Comparison of ENCODE assay signal across 15 mouse cellular contexts in genomic region chr17:83203692-83204383, GRCm38 (mm10). TPM values are rescaled to one million over a fixed set of nuclear protein-coding genes. Genes with fewer than 3 reads are reported as not detected.
A peak's percentile ranks its signal among the peaks of the same experiment; 100 is the strongest.
DNase-seq lines count a peak whose midpoint lies in the region; ATAC-seq and TF ChIP-seq lines count a peak whose summit lies in the region.
"Had no signal": no experiment of that assay in that cellular context is flagged by ENCODE, and none has a peak within 500 bp of the region (broad histone marks: within the 10 kb centered on the region; RNA-seq: fewer than 3 reads in every experiment).

No protein-coding gene starts in this region.

- H3K9me3 ChIP-seq in kidney, embryonic 14.5 days (ENCODE audit: control insufficient read depth, low read length) = no peaks in the 10 kb centered on the region
- no peaks in the 10 kb centered on the region for H3K9me3 ChIP-seq in embryonic facial prominence, embryonic 10.5 days
- no peaks in the 10 kb centered on the region for H3K9me3 ChIP-seq in forebrain, embryonic 16.5 days (ENCODE audit: control insufficient read depth, low read length)
- H3K9me3 ChIP-seq in midbrain, postnatal 0 days (ENCODE audit: low read length) = no peaks in the 10 kb centered on the region
- no peaks in the 10 kb centered on the region for H3K9me3 ChIP-seq in lung, postnatal 0 days (ENCODE audit: low read length)
- H3K9me3 ChIP-seq: heart, embryonic 12.5 days had no signal

- 0 out of 2 replicates have a peak overlapping the region, but pooled peaks have one; percentile 40 for H3K9ac ChIP-seq in kidney, embryonic 14.5 days (ENCODE audit: low read depth, low read length)
- H3K9ac ChIP-seq in forebrain, embryonic 16.5 days (replicated peaks; ENCODE audit: low read depth, low read length) = no peak overlapping the region
- H3K9ac ChIP-seq in midbrain, postnatal 0 days (replicated peaks; ENCODE audit: low read length, poor library complexity, severe bottlenecking) = no peak overlapping the region
- no peak overlapping the region for H3K9ac ChIP-seq in lung, postnatal 0 days (replicated peaks; ENCODE audit: low read depth)
- H3K9ac ChIP-seq: heart, embryonic 12.5 days had no signal

- 8% methylated on average over 8 of the region's 8 CpGs for WGBS in kidney, embryonic 14.5 days
- 21% methylated on average over 8 of the region's 8 CpGs for WGBS in embryonic facial prominence, embryonic 10.5 days
- 22% methylated on average over 7 of the region's 8 CpGs for WGBS in forebrain, embryonic 16.5 days
- 27% methylated on average over 8 of the region's 8 CpGs for WGBS in midbrain, postnatal 0 days
- 65% methylated on average over 8 of the region's 8 CpGs for WGBS in lung, postnatal 0 days

- peak overlapping the region; percentile 90 for H3K27ac ChIP-seq in kidney, embryonic 14.5 days (ENCODE audit: low read depth, low read length)
- H3K27ac ChIP-seq in embryonic facial prominence, embryonic 10.5 days (replicated peaks) = peak overlapping the region; percentile 73
- H3K27ac ChIP-seq in forebrain, embryonic 16.5 days (ENCODE audit: low read length) = no peak overlapping the region
- no peak overlapping the region for H3K27ac ChIP-seq in midbrain, postnatal 0 days (ENCODE audit: low read depth, low read length)
- no peak overlapping the region for H3K27ac ChIP-seq in lung, postnatal 0 days (ENCODE audit: low read length)

- H3K4me1 ChIP-seq in kidney, embryonic 14.5 days (ENCODE audit: control insufficient read depth, insufficient read depth, low read length) = peaks cover 54% of the 10 kb centered on the region
- H3K4me1 ChIP-seq in embryonic facial prominence, embryonic 10.5 days = peaks cover 81% of the 10 kb centered on the region
- H3K4me1 ChIP-seq in forebrain, embryonic 16.5 days (replicated peaks; ENCODE audit: control insufficient read depth, insufficient read depth, low read length) = peaks cover 14% of the 10 kb centered on the region
- H3K4me1 ChIP-seq in midbrain, postnatal 0 days (ENCODE audit: insufficient read depth, low read length) = peaks cover 3% of the 10 kb centered on the region; the same call in 1 of the 2 replicates
- H3K4me1 ChIP-seq in lung, postnatal 0 days (ENCODE audit: insufficient read depth, low read depth, low read length) = no peaks in the 10 kb centered on the region

- peak; percentile 80 for ATAC-seq in kidney, embryonic 14.5 days (ENCODE audit: low FRiP score, low TSS enrichment)
- ATAC-seq in forebrain, embryonic 16.5 days = peak; percentile 69; the same call in 1 of the 2 replicates
- ATAC-seq in midbrain, postnatal 0 days (ENCODE audit: low FRiP score) = no peak; the same call in 1 of the 2 replicates
- ATAC-seq in monocyte, adult 5-6 weeks (replicated peaks; ENCODE audit: insufficient number of reproducible peaks, low FRiP score, low TSS enrichment, poor library complexity, severe bottlenecking) = no peak
- no peak for ATAC-seq in lung, postnatal 0 days

- TF ChIP-seq EP300 in lung, postnatal 0 days (IDR thresholded peaks at IDR 0.05) = no peak

- no peak overlapping the region for H3K4me2 ChIP-seq in kidney, embryonic 14.5 days (replicated peaks; ENCODE audit: low read depth, low read length)
- H3K4me2 ChIP-seq in forebrain, embryonic 16.5 days (ENCODE audit: low read length) = no peak overlapping the region
- no peak overlapping the region for H3K4me2 ChIP-seq in midbrain, postnatal 0 days (ENCODE audit: low read depth, low read length, poor library complexity, severe bottlenecking)
- H3K4me2 ChIP-seq in lung, postnatal 0 days (replicated peaks; ENCODE audit: low read depth, low read length) = no peak overlapping the region
- H3K4me2 ChIP-seq: heart, embryonic 12.5 days; liver, embryonic 11.5 days had no signal

- no peak for DNase-seq in kidney, postnatal 36 days
- no peak for DNase-seq in embryonic facial prominence, embryonic 10.5 days (ENCODE audit: low spot score)
- peak; percentile 40 for DNase-seq in midbrain, postnatal 0 days (ENCODE audit: low spot score)
- DNase-seq in liver = no peak
- DNase-seq in lung, postnatal 0 days (ENCODE audit: low spot score) = no peak
- DNase-seq: B cell, adult 2 months; cerebellum, adult 11-12 months; gastrocnemius, postnatal 10 days; lung, postnatal 10 days had no signal

- H3K36me3 ChIP-seq in kidney, embryonic 14.5 days (ENCODE audit: control insufficient read depth, insufficient read depth, low read length) = no peaks in the 10 kb centered on the region
- H3K36me3 ChIP-seq in embryonic facial prominence, embryonic 10.5 days (replicated peaks) = no peaks in the 10 kb centered on the region
- H3K36me3 ChIP-seq in forebrain, embryonic 16.5 days (ENCODE audit: control insufficient read depth, insufficient read depth) = no peaks in the 10 kb centered on the region
- no peaks in the 10 kb centered on the region for H3K36me3 ChIP-seq in midbrain, postnatal 0 days (ENCODE audit: insufficient read depth, low read length)
- H3K36me3 ChIP-seq in lung, postnatal 0 days (ENCODE audit: insufficient read depth, low read length) = no peaks in the 10 kb centered on the region
- H3K36me3 ChIP-seq: G1E; heart, embryonic 12.5 days had no signal

- H3K27me3 ChIP-seq in kidney, embryonic 14.5 days (ENCODE audit: control insufficient read depth, insufficient read depth, low read length) = no peaks in the 10 kb centered on the region
- H3K27me3 ChIP-seq in embryonic facial prominence, embryonic 10.5 days (replicated peaks; ENCODE audit: low read depth, poor library complexity, severe bottlenecking) = peaks cover 25% of the 10 kb centered on the region
- H3K27me3 ChIP-seq in forebrain, embryonic 16.5 days (replicated peaks; ENCODE audit: control insufficient read depth, insufficient read depth, low read length) = no peaks in the 10 kb centered on the region
- H3K27me3 ChIP-seq in midbrain, postnatal 0 days (ENCODE audit: insufficient read depth, low read length) = 0 out of 2 replicates have a peak, but pooled peaks cover 16% of the 10 kb centered on the region
- H3K27me3 ChIP-seq in lung, postnatal 0 days (replicated peaks; ENCODE audit: insufficient read depth, low read length) = no peaks in the 10 kb centered on the region
- H3K27me3 ChIP-seq: heart, embryonic 12.5 days had no signal

- no peak overlapping the region for H3K4me3 ChIP-seq in kidney, embryonic 14.5 days (ENCODE audit: low read length)
- H3K4me3 ChIP-seq in embryonic facial prominence, embryonic 10.5 days = no peak overlapping the region
- H3K4me3 ChIP-seq in forebrain, embryonic 16.5 days (replicated peaks; ENCODE audit: low read length) = no peak overlapping the region
- no peak overlapping the region for H3K4me3 ChIP-seq in midbrain, postnatal 0 days (ENCODE audit: low read depth, low read length)
- H3K4me3 ChIP-seq in lung, postnatal 0 days (ENCODE audit: low read depth, low read length) = no peak overlapping the region
- H3K4me3 ChIP-seq: heart, embryonic 12.5 days had no signal

- TF ChIP-seq CTCF in midbrain, postnatal 0 days (IDR thresholded peaks at IDR 0.05) = no peak
- no peak for TF ChIP-seq CTCF in lung, postnatal 0 days (IDR thresholded peaks at IDR 0.05)

RNA-seq across cellular contexts. Expression of gene Pkdcc, which starts 11.3 kb away (rescaled TPM):
- polyA plus RNA-seq in kidney, embryonic 14.5 days (2014; fragmentation: Nextera tagmentation; extraction: Ambion mirVana) = 48.7 and 82.9 TPM in 2 replicates
- polyA plus RNA-seq in embryonic facial prominence, embryonic 10.5 days (2016; fragmentation: Nextera tagmentation; extraction: Ambion mirVana) = 15.1 and 17.5 TPM in 2 replicates
- polyA plus RNA-seq in forebrain, embryonic 16.5 days (2015; fragmentation: Nextera tagmentation; extraction: Ambion mirVana) = 5.5 and 5.8 TPM in 2 replicates
- 27.8 and 33.7 TPM in 2 replicates for total RNA-seq in midbrain, postnatal 0 days (2014; rRNA removed)
- polyA plus RNA-seq in midbrain, postnatal 0 days (2015; fragmentation: Nextera tagmentation; extraction: Ambion mirVana) = 2.1 and 2.2 TPM in 2 replicates
- total RNA-seq in monocyte, adult 5-6 weeks (2017) = 5.2 to 17.0 TPM (median 6.6 TPM) in 3 replicates
- 3.6 and 3.9 TPM in 2 replicates for polyA plus RNA-seq in lung, postnatal 0 days (2015; fragmentation: Nextera tagmentation; extraction: Ambion mirVana)
- total RNA-seq: G1E had no signal
- polyA plus RNA-seq: G1E had no signal

Comparison
In these comparisons a context has a peak if more than half of its experiments do, and no peak if none do; other contexts are left out.
1. ATAC-seq: peak in kidney, embryonic 14.5 days (single experiment) and forebrain, embryonic 16.5 days (single experiment); none in midbrain, postnatal 0 days (single experiment), monocyte, adult 5-6 weeks (single experiment) and lung, postnatal 0 days (single experiment).
2. H3K27ac ChIP-seq: peak in kidney, embryonic 14.5 days (single experiment) and embryonic facial prominence, embryonic 10.5 days (single experiment); none in forebrain, embryonic 16.5 days (single experiment), midbrain, postnatal 0 days (single experiment) and lung, postnatal 0 days (single experiment).